Mouse (Mus musculus) ovary, postnatal 14 days (tissue): Measurements from ENCODE around the gene Stpg4.

Source experiments
- DNase-seq: peaks from one replicate; pipeline ENCODE4 v3.0.0; 2022; ENCODE audit warnings: low spot score

Stpg4 gene

DNA sequence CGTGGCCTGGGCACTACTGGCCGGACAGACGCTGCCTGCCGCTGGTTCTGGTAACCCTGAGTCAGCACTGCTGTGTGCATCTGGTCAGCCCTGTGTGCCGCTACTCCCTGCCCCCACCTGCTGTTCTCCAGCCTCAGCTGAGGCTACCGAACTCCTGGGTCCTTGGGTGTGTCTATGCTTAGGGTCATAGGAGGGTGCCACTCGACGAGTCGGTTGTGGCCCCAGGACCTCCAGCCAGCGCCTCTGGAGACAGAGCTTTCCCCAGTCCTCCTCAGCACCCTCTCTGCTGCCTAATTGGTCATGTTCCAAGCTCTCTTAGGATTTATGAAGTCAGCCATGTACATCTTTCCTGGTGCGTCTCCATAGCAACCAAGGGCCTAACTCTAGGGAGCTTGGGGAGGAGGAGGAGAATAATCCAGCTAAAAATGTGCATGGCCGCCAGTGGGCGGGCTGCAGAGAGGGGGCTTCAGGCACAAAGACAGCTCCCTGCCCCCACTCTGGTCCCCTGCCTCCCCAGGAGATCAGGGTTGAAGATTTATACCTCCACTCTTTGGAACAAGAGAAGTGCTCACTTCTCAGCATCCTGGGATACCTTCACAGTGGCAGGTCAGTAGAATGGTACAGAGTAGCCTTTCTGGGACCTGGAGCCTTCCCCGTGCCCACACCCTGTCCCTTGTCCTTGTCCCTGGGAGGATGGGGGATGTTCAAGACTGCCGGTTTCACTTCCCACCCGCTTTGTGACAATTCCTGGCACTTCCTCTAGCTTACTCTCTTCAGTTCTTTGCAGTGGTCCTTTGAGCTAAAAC lies 49.0 kb downstream of the Stpg4 start:
- DNase-seq = no peak

DNA sequence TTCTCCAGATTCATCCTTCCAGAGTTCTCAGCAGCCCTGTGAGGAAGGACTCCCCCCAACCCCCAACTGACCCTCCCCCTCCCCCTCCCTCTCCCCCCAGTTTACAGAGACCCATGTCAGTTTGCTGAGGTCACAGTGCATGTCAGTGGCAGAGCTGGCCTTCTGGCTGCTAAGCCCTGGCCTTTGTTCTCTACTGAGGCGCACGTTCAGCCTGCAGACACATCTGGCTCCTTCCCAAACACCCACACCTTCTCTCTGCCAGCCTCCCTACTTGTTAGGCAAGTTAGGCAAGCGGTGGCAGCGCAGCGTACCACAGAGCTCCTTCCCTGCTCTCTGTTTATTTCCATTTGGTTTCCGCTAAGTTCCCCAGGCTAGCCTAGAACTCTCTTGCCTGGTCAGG lies 50.0 kb downstream of the Stpg4 start:
- no peak for DNase-seq

DNA sequence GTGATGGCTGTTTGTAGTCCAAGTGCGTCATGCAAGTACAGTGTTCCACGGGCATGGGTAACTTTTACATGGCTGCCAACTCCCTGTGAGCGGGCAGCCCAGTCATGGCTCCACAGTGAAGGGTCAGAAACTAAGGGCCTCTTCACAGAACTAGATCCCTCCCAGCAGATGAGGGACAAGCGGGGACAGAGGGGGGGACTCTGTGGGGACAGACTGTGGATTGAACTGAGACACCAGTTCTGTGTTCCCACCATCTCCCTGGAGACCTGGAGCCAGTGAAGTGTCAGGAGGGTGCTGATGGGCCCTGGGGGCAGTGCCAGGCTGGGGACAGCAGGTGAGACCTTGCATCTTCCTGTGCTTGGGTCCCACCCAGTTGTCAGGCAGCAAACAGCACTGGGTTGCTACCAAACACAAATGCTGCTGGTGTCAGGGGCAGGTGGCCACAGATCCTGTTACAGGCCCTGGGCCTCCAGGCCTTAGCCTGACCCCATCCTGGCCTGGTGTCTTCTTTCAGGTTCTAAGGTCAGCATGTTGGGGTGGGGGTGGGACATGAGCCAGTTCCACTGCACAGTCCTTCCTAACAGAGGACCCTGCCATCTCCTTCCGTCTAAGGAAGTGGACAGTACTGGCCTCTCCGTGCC lies 50.6 kb downstream of the Stpg4 start:
- DNase-seq = no peak

DNA sequence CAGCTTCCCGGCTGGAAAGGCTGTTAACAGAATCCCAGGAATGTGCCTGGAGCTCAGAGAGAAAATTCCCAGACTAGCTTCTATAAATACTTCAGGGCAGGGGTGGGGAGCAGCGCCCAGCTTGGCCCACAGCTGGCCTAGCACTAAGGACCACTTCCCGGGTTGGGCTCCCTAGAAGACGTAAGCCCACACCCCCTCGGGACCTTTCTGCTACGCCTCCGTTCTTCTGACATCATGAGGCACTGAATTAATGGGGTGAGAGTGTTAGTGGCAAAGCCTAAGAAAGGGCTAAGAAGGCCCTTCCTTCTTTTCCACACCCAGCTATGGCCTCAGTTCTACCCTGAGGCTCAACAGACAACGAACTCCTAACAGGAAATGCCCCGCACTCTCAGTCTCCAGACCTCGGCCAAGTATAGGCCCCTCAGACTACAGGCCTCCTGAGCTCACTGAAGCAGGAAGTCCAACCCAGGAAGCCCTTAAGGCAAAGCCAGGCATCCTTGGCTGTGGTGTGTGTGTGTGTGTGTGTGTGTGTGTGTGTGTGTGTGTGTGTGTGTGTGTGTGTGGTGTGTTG lies 51.5 kb downstream of the Stpg4 start:
- DNase-seq = no peak

DNA sequence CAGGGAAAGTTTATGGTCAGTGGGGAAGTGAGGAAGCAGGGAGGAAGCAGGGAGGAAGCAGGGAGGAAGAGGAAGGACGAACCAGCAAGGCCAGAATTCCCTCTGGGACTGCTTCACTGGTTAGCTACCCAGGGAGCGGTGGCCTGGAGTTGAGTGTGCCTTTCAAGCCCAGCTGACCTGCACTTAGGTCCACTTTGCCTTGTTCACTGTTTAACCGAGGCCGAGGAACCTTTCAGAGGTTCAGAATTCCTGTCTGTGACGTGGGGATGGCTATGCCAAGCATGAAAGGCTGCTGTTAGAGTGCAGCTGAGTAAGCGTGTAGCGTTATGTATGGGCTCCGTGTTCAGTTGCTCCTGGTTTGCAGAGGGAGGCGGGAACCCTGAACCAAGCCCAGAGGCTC lies 54.2 kb downstream of the Stpg4 start:
- DNase-seq = no peak

DNA sequence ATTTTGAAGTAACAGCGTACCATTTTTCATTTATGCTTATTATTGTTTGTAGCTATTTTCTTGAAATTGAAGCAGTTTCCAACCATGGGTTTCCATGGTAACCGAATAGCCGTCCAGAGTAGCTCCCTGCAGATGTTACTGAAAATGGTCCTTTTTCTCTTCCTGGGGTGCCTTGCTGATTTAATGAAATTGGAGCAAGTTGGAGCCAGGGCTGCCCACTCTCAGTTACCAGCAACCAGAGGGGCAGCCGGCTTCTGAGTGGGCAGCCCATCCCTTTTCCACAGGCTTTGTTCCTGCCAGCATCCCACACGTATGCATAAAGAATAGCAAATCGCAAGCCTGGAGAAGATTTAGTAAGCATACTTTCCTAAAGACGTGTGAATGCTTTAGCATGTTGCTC lies 55.4 kb downstream of the Stpg4 start:
- no peak for DNase-seq

DNA sequence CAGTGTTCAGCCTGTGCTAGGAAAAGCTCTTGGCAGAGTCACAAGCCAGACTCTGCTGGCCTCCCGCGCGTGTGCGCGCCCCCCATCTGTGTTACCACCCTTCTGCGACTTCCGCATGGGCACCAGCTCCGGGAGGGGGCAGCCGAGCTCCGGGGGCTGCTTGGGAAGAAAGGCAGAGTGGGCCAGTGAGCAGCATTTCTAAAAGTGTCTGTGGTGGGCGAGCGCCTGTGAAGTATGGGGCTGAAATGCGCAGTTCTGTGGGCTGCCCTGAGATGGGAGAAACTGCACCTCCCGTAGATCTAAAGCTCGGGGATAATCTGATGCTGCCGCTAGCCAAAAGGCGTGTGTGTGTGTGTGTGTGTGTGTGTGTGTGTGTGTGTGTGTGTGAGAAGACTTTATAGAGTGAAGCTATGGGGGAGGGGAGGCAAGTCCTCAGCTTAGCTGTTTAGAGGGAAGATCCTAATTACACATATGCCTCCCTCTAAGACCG lies 58.2 kb downstream of the Stpg4 start:
- DNase-seq = no peak

DNA sequence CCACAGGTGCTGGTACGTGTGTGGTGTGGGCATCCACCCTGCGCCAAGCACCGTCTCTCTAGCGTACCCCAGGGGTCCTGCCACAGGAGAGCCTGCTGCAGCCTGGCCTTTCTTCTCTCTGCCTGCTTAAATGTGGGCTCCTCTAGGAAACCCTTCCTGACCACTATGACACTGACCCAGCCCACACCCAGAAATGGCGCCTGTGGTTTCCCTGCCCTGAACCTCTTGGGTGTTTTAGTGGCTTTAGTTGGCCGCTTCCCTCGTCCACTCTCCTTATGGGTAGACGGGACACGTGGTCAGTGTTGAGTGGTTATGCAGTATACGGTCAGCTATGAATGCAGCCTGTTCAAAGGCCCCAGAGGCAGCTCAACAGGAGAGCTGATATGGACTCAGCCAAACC lies 59.1 kb downstream of the Stpg4 start:
- DNase-seq = no peak

DNA sequence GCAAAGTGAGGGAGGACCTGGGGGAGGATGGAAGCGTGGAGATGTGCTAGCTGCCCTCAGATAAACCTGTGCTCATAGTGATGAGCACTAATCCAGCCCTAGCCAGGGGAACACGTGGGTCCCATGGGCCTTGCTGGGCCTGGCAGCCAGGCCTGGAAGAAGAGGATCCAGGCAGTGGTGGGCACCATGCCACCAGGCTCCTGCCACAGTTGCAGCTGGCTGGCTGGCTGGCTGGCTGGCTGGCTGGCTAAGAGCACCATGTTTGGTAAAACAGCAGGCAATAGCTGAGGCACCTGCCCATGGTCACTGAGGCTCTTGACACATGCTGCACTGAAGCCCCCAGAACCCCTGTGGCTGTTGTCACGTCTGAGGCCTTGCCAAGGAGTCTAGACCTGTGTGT lies 59.9 kb downstream of the Stpg4 start:
- peak; percentile 45 for DNase-seq

DNA sequence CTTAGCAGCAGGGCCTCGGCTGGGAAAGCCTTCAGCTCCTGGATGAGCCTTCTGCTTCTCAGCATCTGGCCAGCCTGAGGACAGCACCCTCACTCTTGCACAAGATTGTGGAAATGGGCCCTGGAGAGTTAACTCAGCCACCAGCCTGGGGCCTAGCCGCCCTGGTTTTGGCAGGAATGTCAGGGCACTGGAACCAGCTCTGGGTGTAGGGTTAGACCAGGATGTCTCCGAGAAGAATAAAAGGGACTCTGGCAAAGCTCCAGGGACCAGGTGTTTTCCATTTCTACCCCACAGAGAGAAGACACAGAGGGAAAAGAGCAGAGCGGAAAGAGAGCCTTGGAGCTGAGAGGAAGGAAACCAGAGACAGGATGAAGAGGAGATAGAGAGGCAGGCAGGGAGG lies 60.3 kb downstream of the Stpg4 start:
- no peak for DNase-seq

DNA sequence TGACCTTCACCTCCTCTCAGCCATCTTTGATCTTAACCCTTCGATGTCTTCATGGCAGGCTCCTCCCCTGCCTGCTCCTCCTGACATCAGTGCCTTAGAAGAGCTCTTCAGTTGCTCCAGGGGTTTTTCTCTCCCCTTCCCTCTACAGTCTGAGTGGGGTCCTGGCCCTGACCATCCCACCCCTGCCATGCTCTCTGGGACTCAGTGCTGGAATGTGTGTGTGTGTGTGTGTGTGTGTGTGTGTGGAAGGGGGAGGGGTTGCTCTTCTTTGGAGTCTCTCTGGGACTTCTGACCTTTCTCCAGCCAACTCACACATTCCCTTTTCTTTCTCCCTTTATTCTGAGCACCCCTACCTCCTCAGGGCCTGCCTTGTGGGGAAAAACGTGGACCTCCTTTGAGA lies 61.0 kb downstream of the Stpg4 start:
- no peak for DNase-seq

DNA sequence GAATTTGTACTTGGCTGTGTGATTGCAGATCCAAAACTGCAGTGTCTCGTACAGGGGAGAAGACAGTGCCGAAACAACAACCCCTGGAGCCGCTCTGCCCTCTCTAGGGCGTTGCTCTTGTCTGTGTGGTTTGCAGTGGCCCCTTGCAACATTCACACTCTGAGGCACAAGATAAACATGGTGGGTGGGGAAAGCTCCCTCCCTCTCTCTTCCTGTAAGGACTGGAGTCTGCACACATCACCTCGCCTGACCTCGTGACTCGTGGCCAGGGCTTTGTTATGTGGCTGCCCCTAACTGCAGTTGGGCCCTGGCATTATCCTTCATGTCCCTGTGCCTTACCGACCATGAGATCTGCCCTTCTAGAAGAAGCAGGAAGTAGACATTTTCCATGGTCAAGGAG lies 62.3 kb downstream of the Stpg4 start:
- no peak for DNase-seq

DNA sequence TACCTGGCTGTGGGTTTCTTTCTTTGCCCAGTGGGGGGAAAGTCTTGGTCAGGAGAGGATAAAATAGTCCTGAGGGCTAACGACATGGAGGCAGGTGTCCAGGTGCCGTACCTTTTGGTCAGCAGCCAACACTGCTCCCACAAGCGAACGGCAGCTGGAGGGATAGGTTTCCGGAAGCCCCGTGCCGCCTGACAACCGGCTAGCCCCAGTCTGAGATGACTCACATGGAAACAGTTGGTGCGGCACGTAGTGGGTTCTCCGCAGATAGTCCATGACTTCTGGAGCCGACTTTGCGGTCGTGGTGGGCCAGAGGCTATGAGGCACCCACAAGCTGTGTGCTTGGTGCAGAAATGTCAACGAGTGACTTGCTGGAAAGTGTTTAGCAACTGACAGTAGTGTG lies 63.4 kb downstream of the Stpg4 start:
- no peak for DNase-seq

DNA sequence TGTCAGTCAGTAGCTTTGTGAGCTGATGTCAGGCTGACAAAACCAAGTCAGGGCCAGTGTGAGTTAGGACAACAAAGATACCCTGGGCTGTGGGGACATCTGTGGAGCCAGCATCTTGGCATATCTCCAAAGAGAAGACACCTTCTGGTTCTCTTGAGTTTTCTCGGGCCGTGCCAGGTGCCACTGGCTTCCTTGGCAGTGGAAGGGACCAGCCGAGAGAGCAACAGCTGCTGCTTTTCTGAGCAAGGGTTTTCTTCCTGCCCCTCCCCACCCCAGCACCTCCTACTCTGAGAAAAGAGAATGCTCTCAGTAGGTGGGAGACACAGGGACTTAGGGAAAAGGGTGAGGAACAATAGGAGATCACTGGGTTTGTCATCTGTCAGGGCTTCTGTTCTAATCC lies 66.4 kb downstream of the Stpg4 start:
- no peak for DNase-seq

DNA sequence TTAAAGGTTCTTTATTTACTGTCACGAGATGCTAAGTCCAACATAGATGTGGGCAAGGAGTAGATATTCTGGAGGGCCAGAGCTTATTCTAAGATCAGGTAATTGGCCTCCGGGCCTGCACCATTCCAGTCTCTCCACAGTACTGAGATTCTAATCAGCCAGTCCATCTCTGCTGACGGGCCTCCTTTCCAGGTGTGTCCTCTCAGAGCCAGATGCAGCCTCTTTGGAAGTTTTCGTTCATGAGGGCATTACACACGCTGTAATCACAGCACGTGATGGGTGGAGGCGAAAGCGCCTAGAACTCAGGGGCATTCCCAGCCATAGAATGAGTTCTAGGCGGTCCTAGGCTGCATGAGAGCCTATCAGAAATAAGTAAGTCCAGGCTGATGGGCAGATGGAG lies 70.0 kb downstream of the Stpg4 start:
- DNase-seq = no peak

DNA sequence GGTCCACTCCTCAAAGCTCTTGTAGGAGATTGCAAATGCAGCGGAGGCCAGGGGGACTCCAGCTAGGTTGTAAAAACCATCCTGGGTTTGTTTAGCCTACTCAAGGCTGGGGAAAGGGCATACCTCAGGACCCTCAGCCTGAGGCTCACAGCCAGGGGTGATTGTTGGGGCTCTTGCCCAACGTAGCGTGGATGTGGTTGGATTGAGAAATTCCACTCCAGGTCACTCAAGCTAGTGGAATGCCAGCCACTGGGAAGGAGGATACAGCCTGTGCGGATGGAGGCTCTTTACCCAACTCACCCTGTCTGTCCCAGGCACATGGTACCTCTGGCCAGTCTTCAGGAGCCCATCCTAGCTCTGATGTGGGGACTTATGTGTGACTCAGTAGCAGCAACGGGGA lies 71.3 kb downstream of the Stpg4 start:
- no peak for DNase-seq

DNA sequence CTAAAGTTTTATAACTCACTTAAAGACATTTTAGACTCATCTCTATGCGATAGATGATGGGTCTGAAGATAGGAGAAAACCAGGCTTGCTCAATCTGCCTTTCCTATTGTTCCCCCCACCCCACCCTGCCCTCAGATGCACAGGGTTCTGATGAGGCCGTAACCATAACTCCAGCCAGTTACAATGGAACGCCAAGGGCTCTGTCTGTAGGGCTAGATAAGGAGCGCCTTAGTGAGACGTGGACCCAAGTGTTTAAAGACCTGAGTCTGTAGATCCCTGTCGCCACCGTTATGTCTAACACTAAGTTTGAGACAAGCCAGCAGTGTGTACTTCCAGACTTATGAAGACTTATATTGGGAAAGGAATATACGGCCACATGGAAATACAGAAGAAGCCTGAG lies 72.1 kb downstream of the Stpg4 start:
- no peak for DNase-seq

DNA sequence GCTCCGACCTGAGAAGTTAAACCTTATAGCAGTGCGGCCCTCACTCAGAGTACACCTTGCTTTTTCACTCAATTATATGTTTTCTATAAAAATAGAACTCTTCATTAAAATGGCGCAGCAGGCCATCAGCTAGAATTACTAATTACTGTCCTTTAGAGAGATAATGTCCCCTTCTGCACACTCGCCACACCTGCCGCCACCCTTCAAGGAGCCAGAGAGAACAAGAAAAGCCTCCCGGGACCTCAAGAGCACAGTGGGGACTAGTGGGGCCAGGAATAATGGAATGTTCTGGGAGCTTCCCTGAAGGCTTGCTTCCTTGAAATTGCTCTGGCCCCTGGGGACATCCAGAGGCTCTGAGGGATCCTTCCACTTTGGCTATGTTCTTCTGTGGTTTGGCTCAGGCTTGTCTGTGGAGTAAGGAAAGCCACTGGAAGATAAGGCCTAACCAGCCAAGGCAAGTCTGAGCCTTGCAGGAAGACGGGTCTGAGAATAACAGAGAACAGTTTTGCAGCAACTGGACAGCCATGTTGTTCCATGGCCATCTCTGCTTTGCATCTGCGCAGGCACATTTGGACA lies 73.7 kb downstream of the Stpg4 start:
- DNase-seq = no peak

DNA sequence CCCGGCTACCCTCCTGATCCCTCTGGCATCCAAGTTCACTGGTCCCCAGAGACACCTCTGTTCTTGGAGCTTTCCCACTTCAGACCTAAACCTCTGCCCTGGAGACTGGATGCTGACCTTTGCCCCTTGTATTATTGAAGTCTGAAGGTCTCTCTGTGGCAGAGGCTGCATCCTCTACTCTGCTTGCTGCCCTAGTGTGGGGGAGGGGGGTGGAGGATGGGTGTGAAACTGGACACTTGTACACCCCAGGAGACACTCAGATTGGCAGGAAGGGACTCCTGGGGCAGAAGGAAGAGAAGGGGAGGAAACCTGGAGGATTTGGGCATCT lies 74.7 kb downstream of the Stpg4 start:
- DNase-seq = no peak

DNA sequence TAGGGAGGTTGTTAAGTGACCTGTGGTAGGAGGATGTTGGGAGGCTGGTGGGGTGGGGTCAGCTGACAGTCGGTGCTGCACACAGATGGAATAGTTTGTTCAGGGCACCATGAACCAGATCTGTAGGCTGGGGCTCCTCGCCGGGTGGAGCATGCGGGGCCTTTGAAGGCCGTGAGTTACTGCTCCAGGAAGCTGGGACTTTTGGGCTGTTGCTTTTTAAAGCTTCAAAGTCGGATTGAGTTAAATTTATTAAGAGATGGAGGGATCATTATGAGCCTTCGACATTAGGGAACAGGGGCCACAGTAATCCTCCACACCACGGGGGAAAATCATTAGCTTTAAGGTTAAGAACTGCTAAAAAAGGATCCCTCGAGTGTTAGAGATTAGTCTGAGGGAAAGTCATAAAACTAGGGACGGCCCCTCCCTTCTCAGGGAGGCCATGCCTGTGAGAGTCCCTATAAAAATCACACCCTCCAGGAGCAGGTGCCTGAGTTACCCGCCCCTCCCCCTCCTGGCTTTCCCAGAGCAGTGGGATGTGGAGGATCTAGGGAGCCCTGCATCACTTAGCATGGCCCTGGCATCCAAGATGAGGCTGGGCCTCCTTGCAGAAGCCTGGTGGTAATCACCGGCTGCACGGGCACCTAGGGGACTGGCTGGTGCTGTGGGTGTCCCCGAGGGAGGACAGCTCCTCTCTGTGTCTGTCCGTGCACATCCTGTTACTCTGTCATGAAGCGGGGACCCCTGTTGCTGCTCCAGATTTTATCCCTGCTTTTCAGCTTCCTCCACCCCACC lies 75.2 kb downstream of the Stpg4 start:
- no peak for DNase-seq

DNA sequence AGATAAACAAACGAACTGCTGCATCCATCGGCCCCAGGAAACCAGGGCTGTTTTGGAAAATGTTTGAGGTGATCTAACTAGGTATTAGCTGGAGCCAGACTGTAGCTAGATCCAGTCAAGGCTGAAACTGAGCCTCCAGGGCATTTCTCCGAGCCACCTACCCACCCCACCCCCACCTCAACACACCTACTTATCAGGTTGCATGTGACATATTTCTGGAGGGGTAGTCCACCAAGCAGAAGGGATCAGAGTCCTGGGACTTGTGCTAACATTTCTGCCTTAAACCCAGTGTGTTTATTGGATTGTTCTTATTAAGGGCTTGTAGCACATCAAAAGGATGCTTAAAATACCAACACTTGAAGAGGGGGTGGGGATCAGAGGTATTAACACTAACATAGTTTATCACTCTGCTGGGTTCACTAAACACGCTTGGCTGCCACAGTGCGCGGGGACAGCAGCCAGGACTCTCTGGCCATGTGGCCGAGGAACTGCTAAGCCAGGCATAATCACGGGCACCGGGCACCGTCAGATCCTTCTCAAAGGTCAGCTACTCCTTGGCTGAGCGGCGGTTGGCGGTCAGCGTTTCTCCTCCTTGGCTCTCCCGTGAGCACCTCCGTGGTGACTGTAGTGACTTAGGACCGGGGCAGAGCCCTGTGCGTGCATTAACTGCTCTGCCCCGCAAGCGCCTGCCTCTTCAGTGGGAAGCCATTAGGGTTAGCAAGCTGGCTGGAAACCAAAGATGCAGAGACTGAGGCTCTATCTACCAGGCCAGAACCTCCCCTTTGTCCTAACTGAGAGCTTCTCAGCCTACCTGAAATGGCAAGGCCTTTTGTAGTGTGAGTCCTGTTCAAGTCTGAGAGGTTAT lies 76.1 kb downstream of the Stpg4 start:
- DNase-seq = no peak
